Mouse (Mus musculus): ENCODE measurements around the gene Smoc1.
A peak's percentile ranks its signal among the peaks of the same experiment; 100 is the strongest.

Gene Smoc1

GRCm38 (mm10) chr12:81024993-81025392, 1.6 kb upstream of the Smoc1 start:
- no peak for DNase-seq (ENCODE audit: low spot score in 2 of 2)

- DNase-seq (ENCODE audit: low spot score in 2 of 2), result peak in 1 of 2 experiments; percentile 25
Observed at GRCm38 (mm10) chr12:81026995-81027942, 661 bp downstream of the Smoc1 start.

GRCm38 (mm10) chr12:81028291-81028920, 1.8 kb downstream of the Smoc1 start:
- DNase-seq (ENCODE audit: low spot score in 2 of 2), result no peak

GRCm38 (mm10) chr12:81029731-81030130, 3.1 kb downstream of the Smoc1 start:
- DNase-seq (ENCODE audit: low spot score in 2 of 2), result no peak

- DNase-seq (ENCODE audit: low spot score in 2 of 2), result no peak
Observed at GRCm38 (mm10) chr12:81031579-81031978, 5.0 kb downstream of the Smoc1 start.

- peak; percentile 19 for DNase-seq (ENCODE audit: low spot score in 2 of 2)
Observed at GRCm38 (mm10) chr12:81033389-81034041, 6.9 kb downstream of the Smoc1 start.

- no peak for DNase-seq (ENCODE audit: low spot score in 2 of 2)
Observed at GRCm38 (mm10) chr12:81034042-81034417, 7.4 kb downstream of the Smoc1 start.

GRCm38 (mm10) chr12:81035850-81036249, 9.2 kb downstream of the Smoc1 start:
- DNase-seq (ENCODE audit: low spot score in 2 of 2), result no peak

GRCm38 (mm10) chr12:81043616-81044015, 17.0 kb downstream of the Smoc1 start:
- no peak for DNase-seq (ENCODE audit: low spot score in 2 of 2)

- no peak for DNase-seq (ENCODE audit: low spot score in 2 of 2)
Observed at GRCm38 (mm10) chr12:81046926-81047325, 20.3 kb downstream of the Smoc1 start.

- no peak for DNase-seq (ENCODE audit: low spot score in 2 of 2)
Observed at GRCm38 (mm10) chr12:81049661-81050060, 23.1 kb downstream of the Smoc1 start.

GRCm38 (mm10) chr12:81055000-81055705, 28.5 kb downstream of the Smoc1 start:
- DNase-seq (ENCODE audit: low spot score in 2 of 2), result no peak

GRCm38 (mm10) chr12:81055811-81056210, 29.2 kb downstream of the Smoc1 start:
- DNase-seq (ENCODE audit: low spot score in 2 of 2), result no peak

- no peak for DNase-seq (ENCODE audit: low spot score in 2 of 2)
Observed at GRCm38 (mm10) chr12:81057619-81058018, 31.0 kb downstream of the Smoc1 start.

- no peak for DNase-seq (ENCODE audit: low spot score in 2 of 2)
Observed at GRCm38 (mm10) chr12:81058561-81058960, 32.0 kb downstream of the Smoc1 start.

GRCm38 (mm10) chr12:81061831-81062361, 35.3 kb downstream of the Smoc1 start:
- DNase-seq (ENCODE audit: low spot score in 2 of 2), result no peak

GRCm38 (mm10) chr12:81063336-81063955, 36.8 kb downstream of the Smoc1 start:
- DNase-seq (ENCODE audit: low spot score in 2 of 2), result no peak

- no peak for DNase-seq (ENCODE audit: low spot score in 2 of 2)
Observed at GRCm38 (mm10) chr12:81074139-81074538, 47.5 kb downstream of the Smoc1 start.

GRCm38 (mm10) chr12:81074941-81075340, 48.3 kb downstream of the Smoc1 start:
- no peak for DNase-seq (ENCODE audit: low spot score in 2 of 2)

GRCm38 (mm10) chr12:81077953-81078646, 51.5 kb downstream of the Smoc1 start:
- no peak for DNase-seq (ENCODE audit: low spot score in 2 of 2)
